Mouse (Mus musculus) forebrain, postnatal 0 days (tissue): ENCODE data around the gene Gck. TPM values are rescaled to one million over a fixed set of nuclear protein-coding genes. Genes with fewer than 3 reads are reported as not detected.

ENCODE experiments used
- ATAC-seq: fragments of 200-750 bp; cut with Nextera tagmentation; 2 replicates; pipeline ENCODE4 v1.8.0; 2017; ENCODE audit warnings: mild to moderate bottlenecking, moderate library complexity
- DNase-seq: peaks from one replicate; pipeline ENCODE4 v3.0.0-alpha.2; 2015
- H3K27ac ChIP-seq: fragments of 300-500 bp; sonication (generic); 2 replicates; pipeline ENCODE4 v1.5.1; 2014; ENCODE audit warnings: low read depth, mild to moderate bottlenecking, antibody characterized with exemption, low read length, moderate library complexity, mixed read lengths
- H3K27me3 ChIP-seq: fragments of 300-500 bp; sonication (generic); 2 replicates; pipeline ENCODE4 v1.6.1; 2014; ENCODE audit warnings: mild to moderate bottlenecking, low read length, mixed read lengths; ENCODE audit not compliant: insufficient read depth
- H3K36me3 ChIP-seq: fragments of 300-500 bp; sonication (generic); 2 replicates; pipeline ENCODE4 v1.6.1; 2014; ENCODE audit warnings: mild to moderate bottlenecking, moderate library complexity; ENCODE audit not compliant: insufficient read depth
- H3K4me1 ChIP-seq: fragments of 300-500 bp; sonication (generic); 2 replicates; pipeline ENCODE4 v1.6.1; 2014; ENCODE audit warnings: antibody characterized with exemption; ENCODE audit not compliant: insufficient read depth
- H3K4me2 ChIP-seq: fragments of 300-500 bp; sonication (generic); 2 replicates; pipeline ENCODE4 v1.6.1; 2014; ENCODE audit warnings: low read depth, mild to moderate bottlenecking, moderate library complexity
- H3K4me3 ChIP-seq: fragments of 300-500 bp; sonication (generic); 2 replicates; pipeline ENCODE4 v1.5.1; 2014; ENCODE audit warnings: low read depth, low read length, mixed read lengths
- H3K9ac ChIP-seq: fragments of 300-500 bp; sonication (generic); 2 replicates; pipeline ENCODE4 v1.6.1; 2014; ENCODE audit warnings: mild to moderate bottlenecking
- H3K9me3 ChIP-seq: fragments of 300-500 bp; sonication (generic); 2 replicates; pipeline ENCODE4 v1.6.1; 2016; ENCODE audit warnings: low read length
- CTCF ChIP-seq: sonication (generic); IDR thresholded peaks from 2 replicates; pipeline ENCODE4 v1.5.1; 2016; ENCODE audit warnings: antibody characterized with exemption, control low read depth, low read depth
- WGBS: fragments of 180-500 bp; shearing (Covaris S2); extraction: QIAGEN DNeasy Blood & Tissue Kit; methylation state at CpG from one replicate; pipeline ENCODE4 v1.1.7; 2014; 5-methylcytosine and 5-hydroxymethylcytosine counted together
- polyA plus RNA-seq: library from polyadenylated mRNA; unstranded; fragments of >200 nt; fragmentation: Nextera tagmentation; extraction: Ambion mirVana; gene quantifications from 2 replicates; pipeline ENCODE4 v1.2.1, GENCODE M21; 2015
- total RNA-seq: library from RNA; depleted of rRNA; stranded (reverse); fragments of >200 nt; gene quantifications from 2 replicates; pipeline ENCODE4 v1.2.3, GENCODE M21; 2014

Gene Gck
- total and polyA plus RNA-seq, 2 experiments from 2014 or later: 7.1 to 12.9 TPM

DNA sequence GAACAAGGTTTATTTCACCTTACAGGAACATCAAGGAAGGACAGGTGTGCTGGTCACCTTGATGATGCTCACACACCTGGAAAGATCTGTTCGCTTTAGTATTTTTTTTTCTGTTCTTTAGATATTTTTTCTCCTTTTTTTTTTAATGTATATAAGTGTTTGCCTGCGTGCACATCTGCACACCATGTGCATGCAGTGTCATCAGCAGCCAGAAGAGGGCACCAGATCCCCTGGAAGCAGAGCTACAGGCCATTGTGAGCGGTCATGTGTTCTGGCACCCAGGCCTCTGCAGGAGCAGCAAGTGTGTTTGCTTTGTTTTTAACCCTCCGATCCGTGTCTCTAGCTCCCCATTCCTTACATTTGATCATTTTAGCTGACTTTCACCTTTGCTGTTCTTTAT is 70.0 kb downstream of the Gck start:
- 43% methylated on average over 5 of the region's 5 CpGs for WGBS
- Histone ChIP-seq H3K9me3 (no peaks in the 10 kb centered on the region), H3K4me2 (no peak overlapping the region), H3K27me3 (no peaks in the 10 kb centered on the region), H3K27ac (no peak overlapping the region), H3K36me3 (0 out of 2 replicates have a peak, but pooled peaks cover under 1% of the 10 kb centered on the region), H3K4me1 (peaks cover 12% of the 10 kb centered on the region; the same call in 1 of the 2 replicates), H3K9ac (no peak overlapping the region), H3K4me3 (no peak overlapping the region)
- ATAC-seq: no peak
- TF ChIP-seq CTCF: peak; percentile 82
- DNase-seq: peak; percentile 73

GRCm38 (mm10) chr11:5878661-5879060 is 71.2 kb downstream of the Gck start:
- H3K36me3 ChIP-seq: peaks cover 11% of the 10 kb centered on the region
- peak overlapping the region; percentile 67 for H3K4me3 ChIP-seq
- TF ChIP-seq CTCF: no peak
- H3K4me2 ChIP-seq: peak overlapping the region; percentile 73
- no peaks in the 10 kb centered on the region for H3K9me3 ChIP-seq
- DNase-seq: no peak
- H3K27me3 ChIP-seq: no peaks in the 10 kb centered on the region
- WGBS: 33% methylated on average over 8 of the region's 8 CpGs
- H3K4me1 ChIP-seq: peaks cover 12% of the 10 kb centered on the region; the same call in 1 of the 2 replicates
- peak overlapping the region; percentile 67; the same call in 1 of the 2 replicates for H3K27ac ChIP-seq
- H3K9ac ChIP-seq: peak overlapping the region; percentile 56; the same call in 1 of the 2 replicates
- no peak for ATAC-seq

DNA sequence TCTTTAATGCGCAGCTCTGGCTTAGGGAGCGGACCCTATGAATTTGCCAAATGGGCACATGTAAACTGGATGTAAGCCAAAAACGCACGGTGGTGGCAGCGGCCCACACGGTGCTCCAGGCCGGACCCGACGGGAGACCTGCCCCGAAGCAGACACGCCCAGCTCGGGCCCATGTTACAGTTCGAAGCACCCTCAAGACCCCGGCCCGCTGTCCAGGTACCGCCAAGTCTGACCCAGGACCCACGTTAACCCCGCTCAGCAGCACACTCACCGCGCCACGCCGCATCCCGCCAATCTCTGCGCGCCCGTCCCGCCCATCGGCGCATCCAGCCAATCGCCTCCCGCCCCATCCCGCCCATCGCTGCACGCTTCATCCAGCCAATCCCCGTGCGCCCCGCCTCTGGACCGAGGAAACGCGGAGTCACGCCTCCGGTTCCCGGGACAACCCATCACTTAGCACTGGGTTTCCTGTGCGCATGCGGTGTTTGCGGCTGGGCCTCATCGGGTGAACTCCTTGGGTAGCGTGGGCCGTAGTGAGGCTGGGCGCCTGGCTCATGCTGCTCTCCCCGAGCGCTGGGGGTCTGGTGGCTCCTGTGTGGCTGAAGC is 71.9 kb downstream of the Gck start, which contains the start of gene Pold2:
Gene Pold2 (minus strand): TSS at position 372 of the 606 bp plus-strand sequence.
- peak within 1 kb of the TSS; percentile 73 for H3K4me2 ChIP-seq
- peak within 1 kb of the TSS; percentile 67 for H3K4me3 ChIP-seq
- no peaks in the 10 kb centered on the region for H3K27me3 ChIP-seq
- H3K4me1 ChIP-seq: peaks cover 12% of the 10 kb centered on the region; the same call in 1 of the 2 replicates
- DNase-seq (peak; percentile 98), ATAC-seq (peak; percentile 100)
- H3K9me3 ChIP-seq: no peaks in the 10 kb centered on the region
- WGBS: under 1% methylated on average over 52 of the region's 52 CpGs
- peak within 1 kb of the TSS; percentile 56 for H3K9ac ChIP-seq
- H3K36me3 ChIP-seq: peaks cover 17% of the 10 kb centered on the region
- TF ChIP-seq CTCF: no peak
- peak within 1 kb of the TSS; percentile 67; the same call in 1 of the 2 replicates for H3K27ac ChIP-seq

DNA sequence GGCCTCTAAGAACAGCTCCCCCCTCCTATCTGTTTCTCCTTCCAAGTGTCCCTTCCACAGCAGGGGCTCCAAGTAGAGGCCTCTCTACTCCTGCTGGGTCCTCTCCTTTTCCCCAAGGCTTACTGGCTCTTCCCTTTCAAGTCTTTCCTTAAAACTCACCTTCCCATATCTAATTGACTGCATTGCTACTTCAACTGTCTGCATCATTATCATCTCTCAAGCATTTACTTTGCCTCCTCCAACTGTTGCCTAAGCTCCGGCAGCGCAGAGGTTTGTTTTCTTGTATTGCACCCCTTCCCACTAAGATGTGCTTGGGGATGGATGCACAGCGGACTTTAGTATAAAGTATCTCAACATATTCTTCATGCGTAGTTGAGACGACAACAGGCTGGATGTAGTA is 72.5 kb downstream of the Gck start:
- no peak overlapping the region for H3K27ac ChIP-seq
- peaks cover 23% of the 10 kb centered on the region for H3K36me3 ChIP-seq
- 1% methylated on average over 5 of the region's 5 CpGs for WGBS
- H3K27me3 ChIP-seq: no peaks in the 10 kb centered on the region
- H3K4me3 ChIP-seq: peak overlapping the region; percentile 67
- TF ChIP-seq CTCF: no peak
- H3K9me3 ChIP-seq: no peaks in the 10 kb centered on the region
- DNase-seq (no peak), ATAC-seq (no peak)
- H3K9ac ChIP-seq: peak overlapping the region; percentile 52
- H3K4me2 ChIP-seq: peak overlapping the region; percentile 73
- H3K4me1 ChIP-seq: peaks cover 12% of the 10 kb centered on the region; the same call in 1 of the 2 replicates

- DNase-seq (no peak), ATAC-seq (no peak)
- peaks cover 5% of the 10 kb centered on the region; the same call in 1 of the 2 replicates for H3K4me1 ChIP-seq
- no peaks in the 10 kb centered on the region for H3K27me3 ChIP-seq
- TF ChIP-seq CTCF: no peak
- no peaks in the 10 kb centered on the region for H3K9me3 ChIP-seq
- H3K36me3 ChIP-seq: peaks cover 52% of the 10 kb centered on the region
- no peak overlapping the region for H3K4me3 ChIP-seq
- no peak overlapping the region for H3K9ac ChIP-seq
- 97% methylated on average over 9 of the region's 9 CpGs for WGBS
- no peak overlapping the region for H3K27ac ChIP-seq
- H3K4me2 ChIP-seq: no peak overlapping the region
Observed at GRCm38 (mm10) chr11:5873192-5873591, 76.7 kb downstream of the Gck start.

DNA sequence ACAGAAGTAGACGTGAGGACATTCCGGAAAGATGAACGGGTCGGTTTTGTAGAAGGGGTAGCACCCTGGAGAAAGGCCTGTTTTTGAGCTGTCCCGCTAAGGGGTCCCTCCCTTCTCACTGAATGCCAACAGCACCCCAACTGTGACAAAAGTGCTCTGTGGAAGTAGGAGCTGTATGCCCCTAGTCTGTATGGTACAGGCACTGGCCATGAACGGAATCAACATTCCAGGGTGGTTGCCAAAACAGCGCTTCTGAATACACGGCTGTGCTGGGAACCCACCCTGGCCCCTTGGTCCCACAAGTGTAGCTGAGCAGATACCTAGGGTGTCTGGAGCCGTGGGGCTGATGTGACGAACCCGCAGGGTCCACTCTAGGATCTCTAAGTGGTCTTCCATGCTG is 77.2 kb downstream of the Gck start:
- TF ChIP-seq CTCF: no peak
- no peak overlapping the region for H3K4me2 ChIP-seq
- WGBS: 98% methylated on average over 11 of the region's 11 CpGs
- no peak overlapping the region for H3K4me3 ChIP-seq
- no peak overlapping the region for H3K9ac ChIP-seq
- H3K4me1 ChIP-seq: peaks cover 5% of the 10 kb centered on the region; the same call in 1 of the 2 replicates
- no peaks in the 10 kb centered on the region for H3K27me3 ChIP-seq
- no peak overlapping the region for H3K27ac ChIP-seq
- H3K9me3 ChIP-seq: no peaks in the 10 kb centered on the region
- peaks cover 52% of the 10 kb centered on the region for H3K36me3 ChIP-seq
- ATAC-seq: no peak
- DNase-seq: no peak

- no peaks in the 10 kb centered on the region for H3K27me3 ChIP-seq
- WGBS: 90% methylated on average over 16 of the region's 16 CpGs
- TF ChIP-seq CTCF: no peak
- no peaks in the 10 kb centered on the region for H3K4me1 ChIP-seq
- H3K4me2 ChIP-seq: no peak overlapping the region
- H3K4me3 ChIP-seq: no peak overlapping the region
- peaks cover 52% of the 10 kb centered on the region for H3K36me3 ChIP-seq
- H3K27ac ChIP-seq: no peak overlapping the region
- ATAC-seq (no peak), DNase-seq (no peak)
- no peaks in the 10 kb centered on the region for H3K9me3 ChIP-seq
- H3K9ac ChIP-seq: no peak overlapping the region
Observed at GRCm38 (mm10) chr11:5870069-5870468, 79.8 kb downstream of the Gck start.
